Mouse (Mus musculus): ENCODE measurements around the gene Gns. TPM values are rescaled to one million over a fixed set of nuclear protein-coding genes. Genes with fewer than 3 reads are reported as not detected.

The Gns gene
- polyA plus RNA-seq (2011; ENCODE audit: insufficient read depth, insufficient read length, low replicate concordance, missing spikeins), result 18.2 and 39.2 TPM in 2 replicates

- TF ChIP-seq CTCF (IDR thresholded peaks at IDR 0.05; ENCODE audit: control insufficient read depth, insufficient read depth, low read length) (no peak), POLR2A (IDR thresholded peaks at IDR 0.05; ENCODE audit: borderline replicate concordance, control insufficient read depth, low read depth, low read length) (peak; percentile 33; the same call in 1 of the 2 replicates)
- WGBS, result under 1% methylated on average over 71 of the region's 72 CpGs
- Histone ChIP-seq H3K27ac (ENCODE audit: control insufficient read depth, insufficient read depth, low read depth, low read length, poor library complexity) (peak within 1 kb of the TSS; percentile 93), H3K4me1 (ENCODE audit: control insufficient read depth, insufficient read depth, low read length) (peaks cover 5% of the 10 kb centered on the region; the same call in 1 of the 2 replicates), H3K4me3 (replicated peaks; ENCODE audit: control insufficient read depth, low read depth, low read length) (peak within 1 kb of the TSS; percentile 88)
Measured at GRCm38 (mm10) chr10:121364801-121365564, at the start of gene Gns. Gene Gns, plus strand, starts transcription at chr10:121365090.

- Histone ChIP-seq H3K4me1 (ENCODE audit: control insufficient read depth, insufficient read depth, low read length) (no peaks in the 10 kb centered on the region; the same call in 1 of the 2 replicates), H3K4me3 (replicated peaks; ENCODE audit: control insufficient read depth, low read depth, low read length) (no peak overlapping the region), H3K27ac (ENCODE audit: control insufficient read depth, insufficient read depth, low read depth, low read length, poor library complexity) (no peak overlapping the region)
- 15% methylated on average over 27 of the region's 27 CpGs for WGBS
- TF ChIP-seq CTCF (IDR thresholded peaks at IDR 0.05; ENCODE audit: control insufficient read depth, insufficient read depth, low read length), result no peak
- TF ChIP-seq POLR2A (IDR thresholded peaks at IDR 0.05; ENCODE audit: borderline replicate concordance, control insufficient read depth, low read depth, low read length), result no peak
Measured at GRCm38 (mm10) chr10:121315321-121316283, 49.3 kb upstream of the Gns start.

- TF ChIP-seq CTCF (IDR thresholded peaks at IDR 0.05; ENCODE audit: control insufficient read depth, insufficient read depth, low read length) (no peak), POLR2A (IDR thresholded peaks at IDR 0.05; ENCODE audit: borderline replicate concordance, control insufficient read depth, low read depth, low read length) (no peak)
- Histone ChIP-seq H3K4me3 (replicated peaks; ENCODE audit: control insufficient read depth, low read depth, low read length) (no peak overlapping the region), H3K4me1 (ENCODE audit: control insufficient read depth, insufficient read depth, low read length) (no peaks in the 10 kb centered on the region; the same call in 1 of the 2 replicates), H3K27ac (ENCODE audit: control insufficient read depth, insufficient read depth, low read depth, low read length, poor library complexity) (no peak overlapping the region)
- WGBS, result 39% methylated on average over 10 of the region's 10 CpGs
Measured at GRCm38 (mm10) chr10:121316361-121316760, 48.5 kb upstream of the Gns start.

GRCm38 (mm10) chr10:121318397-121318950 lies 46.4 kb upstream of the Gns start:
- TF ChIP-seq POLR2A (IDR thresholded peaks at IDR 0.05; ENCODE audit: borderline replicate concordance, control insufficient read depth, low read depth, low read length) (no peak), CTCF (IDR thresholded peaks at IDR 0.05; ENCODE audit: control insufficient read depth, insufficient read depth, low read length) (no peak)
- WGBS, result 85% methylated on average over 7 of the region's 7 CpGs

GRCm38 (mm10) chr10:121323493-121323892 lies 41.4 kb upstream of the Gns start:
- 81% methylated on average over 7 of the region's 7 CpGs for WGBS

More at GRCm38 (mm10) chr10:121318397-121318950, 46.4 kb upstream of the Gns start:
- no peak overlapping the region for H3K4me3 ChIP-seq (replicated peaks; ENCODE audit: control insufficient read depth, low read depth, low read length)
- H3K27ac ChIP-seq (ENCODE audit: control insufficient read depth, insufficient read depth, low read depth, low read length, poor library complexity), result no peak overlapping the region
- no peaks in the 10 kb centered on the region; the same call in 1 of the 2 replicates for H3K4me1 ChIP-seq (ENCODE audit: control insufficient read depth, insufficient read depth, low read length)

GRCm38 (mm10) chr10:121326167-121326566 lies 38.7 kb upstream of the Gns start:
- no peak overlapping the region for H3K4me3 ChIP-seq (replicated peaks; ENCODE audit: control insufficient read depth, low read depth, low read length)
- TF ChIP-seq CTCF (IDR thresholded peaks at IDR 0.05; ENCODE audit: control insufficient read depth, insufficient read depth, low read length) (no peak), POLR2A (IDR thresholded peaks at IDR 0.05; ENCODE audit: borderline replicate concordance, control insufficient read depth, low read depth, low read length) (no peak)
- H3K27ac ChIP-seq (ENCODE audit: control insufficient read depth, insufficient read depth, low read depth, low read length, poor library complexity), result no peak overlapping the region
- H3K4me1 ChIP-seq (ENCODE audit: control insufficient read depth, insufficient read depth, low read length), result no peaks in the 10 kb centered on the region

More at GRCm38 (mm10) chr10:121323493-121323892, 41.4 kb upstream of the Gns start:
- TF ChIP-seq POLR2A (IDR thresholded peaks at IDR 0.05; ENCODE audit: borderline replicate concordance, control insufficient read depth, low read depth, low read length), result no peak
- no peak for TF ChIP-seq CTCF (IDR thresholded peaks at IDR 0.05; ENCODE audit: control insufficient read depth, insufficient read depth, low read length)
- Histone ChIP-seq H3K27ac (ENCODE audit: control insufficient read depth, insufficient read depth, low read depth, low read length, poor library complexity) (no peak overlapping the region), H3K4me1 (ENCODE audit: control insufficient read depth, insufficient read depth, low read length) (no peaks in the 10 kb centered on the region), H3K4me3 (replicated peaks; ENCODE audit: control insufficient read depth, low read depth, low read length) (no peak overlapping the region)

GRCm38 (mm10) chr10:121329586-121329985 lies 35.3 kb upstream of the Gns start:
- Histone ChIP-seq H3K4me1 (ENCODE audit: control insufficient read depth, insufficient read depth, low read length) (no peaks in the 10 kb centered on the region), H3K4me3 (replicated peaks; ENCODE audit: control insufficient read depth, low read depth, low read length) (no peak overlapping the region), H3K27ac (ENCODE audit: control insufficient read depth, insufficient read depth, low read depth, low read length, poor library complexity) (no peak overlapping the region)
- 75% methylated on average over 4 of the region's 4 CpGs for WGBS
- TF ChIP-seq POLR2A (IDR thresholded peaks at IDR 0.05; ENCODE audit: borderline replicate concordance, control insufficient read depth, low read depth, low read length) (no peak), CTCF (IDR thresholded peaks at IDR 0.05; ENCODE audit: control insufficient read depth, insufficient read depth, low read length) (no peak)
